Mouse (Mus musculus): ENCODE measurements around the gene Imp4. TPM values are rescaled to one million over a fixed set of nuclear protein-coding genes. Genes with fewer than 3 reads are reported as not detected.

Imp4 gene
- 87.7 and 94.5 TPM in 2 replicates for polyA plus RNA-seq (2014; fragmentation: Nextera tagmentation; extraction: Ambion mirVana)

DNA sequence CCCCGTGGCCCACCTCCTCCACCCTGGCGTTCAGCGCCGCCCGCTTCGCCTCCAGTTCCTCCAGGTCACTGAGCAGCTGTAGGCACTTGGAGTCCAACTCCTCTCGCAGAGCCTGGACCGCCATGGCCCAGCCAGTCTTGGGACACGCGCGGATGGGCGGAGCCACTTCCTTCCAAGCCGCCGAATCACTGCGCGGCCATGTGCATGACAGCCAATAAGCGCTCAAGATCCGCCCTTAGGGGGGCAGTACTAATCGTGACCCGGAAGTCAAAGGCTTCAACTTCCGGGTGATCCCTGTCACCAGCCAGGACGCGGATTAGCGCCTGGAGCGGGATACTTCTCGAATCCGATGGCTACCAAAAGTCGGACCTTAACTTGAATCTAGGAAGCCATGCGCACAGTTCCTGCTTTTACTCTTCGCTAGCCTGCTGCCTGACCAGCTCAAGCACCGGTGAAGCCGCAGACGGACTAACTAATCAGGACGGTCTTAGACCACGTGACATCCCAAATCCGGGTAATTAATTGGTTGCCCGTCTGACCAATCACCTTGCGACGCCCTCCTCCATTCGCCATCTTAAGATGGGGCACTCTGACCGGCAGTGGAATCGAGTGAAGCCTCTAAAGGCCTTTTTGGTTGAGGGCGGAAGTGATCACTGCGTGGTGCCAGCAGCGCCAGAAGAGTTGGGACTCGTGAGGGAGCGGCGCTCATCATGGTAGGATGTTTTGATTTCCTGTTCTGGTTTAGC is at the start of gene Imp4, which contains the start of gene Ccdc115:
Imp4 (plus strand) TSS at position 637 of the 746 bp plus-strand sequence.
Ccdc115 (minus strand) TSS at position 458 of the 746 bp plus-strand sequence.
- peak within 1 kb of the TSS; percentile 58 for H3K4me3 ChIP-seq (ENCODE audit: low read depth, low read length)
- peak within 1 kb of the TSS; percentile 60 for H3K4me2 ChIP-seq (replicated peaks; ENCODE audit: low read depth, low read length)
- WGBS: under 1% methylated on average over 48 of the region's 48 CpGs
- peaks cover 11% of the 10 kb centered on the region; the same call in 1 of the 2 replicates for H3K36me3 ChIP-seq (ENCODE audit: control insufficient read depth, insufficient read depth, low read length)
- peaks cover 3% of the 10 kb centered on the region; the same call in 1 of the 2 replicates for H3K4me1 ChIP-seq (replicated peaks; ENCODE audit: control insufficient read depth, insufficient read depth, low read length)
- ATAC-seq (ENCODE audit: low FRiP score): peak; percentile 96
- no peaks in the 10 kb centered on the region for H3K27me3 ChIP-seq (ENCODE audit: control insufficient read depth, insufficient read depth, low read length)
- DNase-seq (ENCODE audit: low spot score): peak; percentile 99
- H3K9me3 ChIP-seq (ENCODE audit: control insufficient read depth, low read length): no peaks in the 10 kb centered on the region
- peak within 1 kb of the TSS; percentile 55; the same call in 1 of the 2 replicates for H3K27ac ChIP-seq (ENCODE audit: low read depth, low read length)
- peak within 1 kb of the TSS; percentile 61 for H3K9ac ChIP-seq (ENCODE audit: low read depth, low read length)

DNA sequence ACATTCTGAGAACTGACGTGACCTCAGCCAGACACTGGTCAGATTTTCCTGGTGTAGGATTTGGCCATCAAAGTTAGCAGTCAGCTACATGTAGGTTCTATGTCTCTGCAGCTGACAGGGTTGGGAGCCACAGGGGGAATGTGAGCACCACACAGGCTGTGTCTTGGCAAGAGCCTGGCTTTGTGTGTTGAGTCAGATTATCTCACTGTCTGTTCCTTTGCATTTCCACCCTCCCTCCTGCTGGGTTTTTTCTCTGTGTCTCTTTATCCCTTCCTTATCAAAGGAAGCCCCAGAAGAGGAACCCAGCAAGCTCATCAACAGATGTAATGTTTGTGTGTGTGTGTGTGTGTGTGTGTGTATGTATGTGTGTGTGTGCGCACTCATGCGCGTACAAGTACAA is 43.3 kb upstream of the Imp4 start:
- Histone ChIP-seq H3K4me1 (replicated peaks; ENCODE audit: control insufficient read depth, insufficient read depth, low read length) (no peaks in the 10 kb centered on the region), H3K27me3 (ENCODE audit: control insufficient read depth, insufficient read depth, low read length) (no peaks in the 10 kb centered on the region), H3K4me2 (replicated peaks; ENCODE audit: low read depth, low read length) (no peak overlapping the region), H3K27ac (ENCODE audit: low read depth, low read length) (no peak overlapping the region), H3K36me3 (ENCODE audit: control insufficient read depth, insufficient read depth, low read length) (no peaks in the 10 kb centered on the region), H3K9ac (ENCODE audit: low read depth, low read length) (no peak overlapping the region), H3K9me3 (ENCODE audit: control insufficient read depth, low read length) (no peaks in the 10 kb centered on the region), H3K4me3 (ENCODE audit: low read depth, low read length) (no peak overlapping the region)
- no peak for DNase-seq (ENCODE audit: low spot score)
- 91% methylated on average over 4 of the region's 4 CpGs for WGBS
- no peak for ATAC-seq (ENCODE audit: low FRiP score)

DNA sequence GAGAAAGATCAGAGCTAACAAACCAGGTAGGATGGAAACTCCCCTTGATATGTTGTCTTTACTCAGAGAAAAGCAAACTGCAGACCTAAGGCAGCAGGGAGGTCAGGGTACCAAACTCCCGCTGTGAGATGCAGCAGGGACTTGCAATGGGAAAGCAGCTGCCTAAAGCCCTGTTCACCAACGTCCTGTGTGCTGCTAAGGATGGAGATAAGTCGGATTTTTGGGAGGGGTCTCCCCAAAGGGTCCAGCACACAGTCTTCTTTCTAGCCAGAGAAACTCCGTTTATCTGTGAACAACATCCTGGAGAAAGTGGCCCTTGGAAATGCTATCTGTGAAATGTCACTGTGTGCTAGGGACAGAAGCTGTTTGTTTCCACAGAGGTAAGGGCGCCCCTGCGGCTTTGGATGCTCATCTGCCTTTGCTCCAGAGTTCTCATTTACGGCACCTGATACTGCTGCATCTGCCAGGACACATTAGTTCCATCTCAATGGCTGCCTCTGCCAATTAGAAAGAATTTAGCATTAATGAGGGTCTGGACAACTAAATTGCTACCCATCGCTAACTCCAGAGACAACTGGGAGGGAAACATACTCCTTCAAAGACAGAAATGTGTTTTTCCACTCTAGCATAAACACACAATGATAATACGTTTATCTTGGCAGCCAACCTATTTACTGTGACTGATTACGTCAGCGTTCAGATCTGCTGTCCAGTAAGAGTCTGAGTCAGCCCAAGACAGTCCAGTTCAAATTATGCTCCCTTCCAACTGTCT is 40.3 kb upstream of the Imp4 start:
- DNase-seq (ENCODE audit: low spot score): peak; percentile 10
- no peak overlapping the region for H3K9ac ChIP-seq (ENCODE audit: low read depth, low read length)
- H3K27ac ChIP-seq (ENCODE audit: low read depth, low read length): no peak overlapping the region
- no peak overlapping the region for H3K4me3 ChIP-seq (ENCODE audit: low read depth, low read length)
- H3K9me3 ChIP-seq (ENCODE audit: control insufficient read depth, low read length): no peaks in the 10 kb centered on the region
- no peaks in the 10 kb centered on the region; the same call in 1 of the 2 replicates for H3K4me1 ChIP-seq (replicated peaks; ENCODE audit: control insufficient read depth, insufficient read depth, low read length)
- 51% methylated on average over 11 of the region's 11 CpGs for WGBS
- no peaks in the 10 kb centered on the region for H3K36me3 ChIP-seq (ENCODE audit: control insufficient read depth, insufficient read depth, low read length)
- H3K4me2 ChIP-seq (replicated peaks; ENCODE audit: low read depth, low read length): no peak overlapping the region
- ATAC-seq (ENCODE audit: low FRiP score): no peak
- no peaks in the 10 kb centered on the region for H3K27me3 ChIP-seq (ENCODE audit: control insufficient read depth, insufficient read depth, low read length)

DNA sequence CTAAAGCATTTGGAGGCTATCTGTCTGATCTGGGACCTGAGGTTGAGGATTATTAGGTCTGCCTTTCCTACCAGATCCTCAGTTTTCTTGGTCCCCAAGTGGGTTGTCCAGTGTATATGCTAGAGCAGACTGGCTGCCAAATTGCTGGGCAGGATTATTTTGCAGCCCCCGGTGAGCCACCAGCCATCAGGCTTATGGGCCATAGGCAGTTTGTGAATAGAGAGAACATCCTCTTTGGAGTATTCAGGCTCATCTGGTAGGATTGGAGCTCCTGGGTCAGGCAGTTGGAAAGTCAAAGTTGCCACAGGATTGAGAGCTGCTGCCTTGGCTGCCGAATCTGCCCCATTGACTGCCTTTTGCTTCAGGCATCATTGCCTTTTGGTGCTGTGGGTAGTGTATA is 11.2 kb upstream of the Imp4 start:
- H3K27ac ChIP-seq (ENCODE audit: low read depth, low read length): no peak overlapping the region
- no peak overlapping the region for H3K4me2 ChIP-seq (replicated peaks; ENCODE audit: low read depth, low read length)
- 95% methylated on average over 2 of the region's 2 CpGs for WGBS
- peaks cover 2% of the 10 kb centered on the region for H3K9me3 ChIP-seq (ENCODE audit: control insufficient read depth, low read length)
- DNase-seq (ENCODE audit: low spot score): no peak
- no peaks in the 10 kb centered on the region for H3K4me1 ChIP-seq (replicated peaks; ENCODE audit: control insufficient read depth, insufficient read depth, low read length)
- no peak overlapping the region for H3K9ac ChIP-seq (ENCODE audit: low read depth, low read length)
- no peaks in the 10 kb centered on the region for H3K27me3 ChIP-seq (ENCODE audit: control insufficient read depth, insufficient read depth, low read length)
- no peaks in the 10 kb centered on the region for H3K36me3 ChIP-seq (ENCODE audit: control insufficient read depth, insufficient read depth, low read length)
- no peak for ATAC-seq (ENCODE audit: low FRiP score)
- H3K4me3 ChIP-seq (ENCODE audit: low read depth, low read length): no peak overlapping the region

DNA sequence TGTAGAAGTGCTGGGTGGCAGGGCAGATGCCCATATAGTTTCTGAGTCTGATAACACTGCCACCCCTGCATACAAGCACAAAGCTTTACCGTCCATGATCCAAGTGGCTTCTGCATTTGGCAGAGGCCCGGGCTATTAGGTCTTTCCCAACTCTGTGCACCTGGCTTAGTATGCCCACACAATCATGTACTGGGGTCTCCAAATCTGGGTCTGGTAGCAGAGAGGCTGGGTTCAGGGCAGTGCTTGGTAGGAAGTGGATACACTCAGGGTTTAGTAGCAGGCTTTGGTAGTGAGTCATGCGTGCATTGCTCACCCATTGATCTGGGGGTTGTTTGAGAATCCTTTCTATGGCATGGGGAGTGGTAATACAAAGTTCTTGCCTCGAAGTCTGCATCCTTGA is 10.4 kb upstream of the Imp4 start:
- no peaks in the 10 kb centered on the region for H3K27me3 ChIP-seq (ENCODE audit: control insufficient read depth, insufficient read depth, low read length)
- H3K36me3 ChIP-seq (ENCODE audit: control insufficient read depth, insufficient read depth, low read length): no peaks in the 10 kb centered on the region
- H3K9ac ChIP-seq (ENCODE audit: low read depth, low read length): no peak overlapping the region
- H3K4me3 ChIP-seq (ENCODE audit: low read depth, low read length): no peak overlapping the region
- WGBS: 93% methylated on average over 4 of the region's 4 CpGs
- H3K4me2 ChIP-seq (replicated peaks; ENCODE audit: low read depth, low read length): no peak overlapping the region
- H3K4me1 ChIP-seq (replicated peaks; ENCODE audit: control insufficient read depth, insufficient read depth, low read length): no peaks in the 10 kb centered on the region
- ATAC-seq (ENCODE audit: low FRiP score) (no peak), DNase-seq (ENCODE audit: low spot score) (no peak)
- H3K9me3 ChIP-seq (ENCODE audit: control insufficient read depth, low read length): peaks cover 2% of the 10 kb centered on the region
- no peak overlapping the region for H3K27ac ChIP-seq (ENCODE audit: low read depth, low read length)

DNA sequence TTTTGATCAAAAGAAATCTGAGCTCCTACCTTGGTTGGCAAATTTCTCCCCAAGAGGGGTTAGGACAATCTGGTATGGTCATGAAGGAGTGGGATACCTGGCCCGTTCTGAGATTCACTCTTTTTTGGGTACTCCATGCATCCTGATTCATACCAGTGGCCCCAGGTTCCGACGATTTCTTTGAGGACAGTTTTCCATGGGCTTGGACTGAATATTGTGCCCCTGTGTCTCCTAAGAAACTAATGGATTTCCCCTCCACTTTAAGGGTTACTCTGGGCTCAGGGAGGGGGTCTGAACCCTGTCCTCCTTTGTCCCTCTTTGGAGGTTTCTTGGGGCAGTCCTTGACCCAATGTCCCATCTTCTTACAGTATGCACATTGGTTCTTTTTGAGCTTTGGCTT is 8.7 kb upstream of the Imp4 start:
- Histone ChIP-seq H3K9me3 (ENCODE audit: control insufficient read depth, low read length) (peaks cover 2% of the 10 kb centered on the region), H3K27me3 (ENCODE audit: control insufficient read depth, insufficient read depth, low read length) (no peaks in the 10 kb centered on the region), H3K9ac (ENCODE audit: low read depth, low read length) (no peak overlapping the region), H3K36me3 (ENCODE audit: control insufficient read depth, insufficient read depth, low read length) (no peaks in the 10 kb centered on the region), H3K4me3 (ENCODE audit: low read depth, low read length) (no peak overlapping the region), H3K4me2 (replicated peaks; ENCODE audit: low read depth, low read length) (no peak overlapping the region), H3K4me1 (replicated peaks; ENCODE audit: control insufficient read depth, insufficient read depth, low read length) (no peaks in the 10 kb centered on the region), H3K27ac (ENCODE audit: low read depth, low read length) (no peak overlapping the region)
- DNase-seq (ENCODE audit: low spot score) (no peak), ATAC-seq (ENCODE audit: low FRiP score) (no peak)
- 93% methylated on average over 3 of the region's 3 CpGs for WGBS

DNA sequence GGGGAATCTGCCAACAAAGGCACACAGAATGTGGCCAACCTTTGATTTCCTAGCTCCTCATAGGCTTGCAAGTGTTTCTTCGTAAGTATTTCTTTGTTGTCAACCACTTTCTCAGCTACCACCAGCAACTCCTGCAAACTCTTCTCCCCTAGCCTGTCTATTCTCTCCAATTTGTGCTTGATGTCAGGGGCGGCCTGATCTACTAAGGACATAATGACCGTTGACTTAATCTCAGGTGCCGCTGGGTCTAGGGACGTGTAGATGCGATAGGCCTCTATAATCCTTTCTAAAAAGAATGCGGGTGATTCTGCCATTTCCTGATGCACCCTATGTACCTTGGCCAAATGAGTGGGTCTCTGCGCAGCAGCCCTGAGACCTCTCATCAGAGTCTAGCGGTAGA is 8.2 kb upstream of the Imp4 start:
- Histone ChIP-seq H3K9me3 (ENCODE audit: control insufficient read depth, low read length) (peaks cover 2% of the 10 kb centered on the region), H3K4me1 (replicated peaks; ENCODE audit: control insufficient read depth, insufficient read depth, low read length) (no peaks in the 10 kb centered on the region), H3K9ac (ENCODE audit: low read depth, low read length) (no peak overlapping the region), H3K4me2 (replicated peaks; ENCODE audit: low read depth, low read length) (no peak overlapping the region), H3K36me3 (ENCODE audit: control insufficient read depth, insufficient read depth, low read length) (no peaks in the 10 kb centered on the region), H3K27ac (ENCODE audit: low read depth, low read length) (no peak overlapping the region), H3K27me3 (ENCODE audit: control insufficient read depth, insufficient read depth, low read length) (no peaks in the 10 kb centered on the region), H3K4me3 (ENCODE audit: low read depth, low read length) (no peak overlapping the region)
- ATAC-seq (ENCODE audit: low FRiP score) (no peak), DNase-seq (ENCODE audit: low spot score) (no peak)
- WGBS: 96% methylated on average over 9 of the region's 9 CpGs

DNA sequence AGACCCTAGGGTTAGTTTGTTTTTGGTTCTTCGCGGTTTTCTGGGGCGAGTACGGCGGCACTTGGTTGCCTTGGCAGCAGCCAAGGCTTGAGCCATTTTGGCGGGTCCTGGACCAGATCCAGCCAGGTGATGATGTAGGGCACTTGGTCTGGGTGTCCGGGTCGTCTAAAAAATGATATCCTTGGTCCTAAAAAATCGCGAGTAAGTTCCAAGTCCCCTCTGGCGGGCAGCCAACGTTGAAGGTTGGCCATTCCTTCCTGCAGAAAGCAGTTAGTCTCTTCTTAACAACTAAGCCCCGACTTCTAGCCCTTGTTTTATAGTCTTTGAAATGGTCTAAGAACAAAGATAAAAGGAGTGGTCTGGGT is 7.3 kb upstream of the Imp4 start:
- ATAC-seq (ENCODE audit: low FRiP score) (no peak), DNase-seq (ENCODE audit: low spot score) (no peak)

More for the DNA sequence above, 7.3 kb upstream of the Imp4 start:
- peak overlapping the region; percentile 45 for H3K4me3 ChIP-seq (ENCODE audit: low read depth, low read length)
- H3K27ac ChIP-seq (ENCODE audit: low read depth, low read length): peak overlapping the region; percentile 63; the same call in 1 of the 2 replicates
- no peaks in the 10 kb centered on the region for H3K36me3 ChIP-seq (ENCODE audit: control insufficient read depth, insufficient read depth, low read length)
- no peaks in the 10 kb centered on the region for H3K27me3 ChIP-seq (ENCODE audit: control insufficient read depth, insufficient read depth, low read length)
- peaks cover 2% of the 10 kb centered on the region for H3K9me3 ChIP-seq (ENCODE audit: control insufficient read depth, low read length)
- H3K4me2 ChIP-seq (replicated peaks; ENCODE audit: low read depth, low read length): peak overlapping the region; percentile 66
- no peaks in the 10 kb centered on the region for H3K4me1 ChIP-seq (replicated peaks; ENCODE audit: control insufficient read depth, insufficient read depth, low read length)
- 33% methylated on average over 13 of the region's 13 CpGs for WGBS
- H3K9ac ChIP-seq (ENCODE audit: low read depth, low read length): peak overlapping the region; percentile 69
